Mouse (Mus musculus) MEL (cell line): Measurements from ENCODE around the gene Cmklr1.

ENCODE experiments used
- CTCF ChIP-seq, 3 experiments: IDR thresholded peaks in 2 of 3; conservative IDR thresholded peaks in 1 of 3; 2 replicates each; pipeline ENCODE4 v1.5.1; 2011 to 2012; ENCODE audit warnings: low read length in 3 of 3, low read depth in 2 of 3, mild to moderate bottlenecking in 2 of 3, improper control_type of control experiment in 1 of 3, inconsistent platforms in 1 of 3, mixed read lengths in 1 of 3, moderate library complexity in 1 of 3; ENCODE audit not compliant: control insufficient read depth in 1 of 3, insufficient read depth in 1 of 3, poor library complexity in 1 of 3, severe bottlenecking in 1 of 3
- E2F4 ChIP-seq: IDR thresholded peaks from 2 replicates; pipeline ENCODE4 v1.6.1; 2011; ENCODE audit warnings: low read depth, low read length, improper control_type of control experiment, borderline replicate concordance
- ELF1 ChIP-seq: IDR thresholded peaks from 2 replicates; pipeline ENCODE4 v1.6.1; 2014; ENCODE audit warnings: low read depth, mild to moderate bottlenecking, inconsistent platforms, low read length, improper control_type of control experiment, moderate library complexity
- EP300 ChIP-seq, 2 experiments: IDR thresholded peaks; 2 replicates each; pipeline ENCODE4 v1.6.1; 2011; ENCODE audit warnings: improper control_type of control experiment in 2 of 2, low read length in 2 of 2, low read depth in 1 of 2, mild to moderate bottlenecking in 1 of 2
- GABPA ChIP-seq: IDR thresholded peaks from 2 replicates; pipeline ENCODE4 v1.6.1; 2012; ENCODE audit warnings: low read depth, mild to moderate bottlenecking, inconsistent platforms, low read length, improper control_type of control experiment, moderate library complexity
- GATA1 ChIP-seq: IDR thresholded peaks from 2 replicates; pipeline ENCODE4 v1.6.1; 2011; ENCODE audit warnings: low read depth, low read length, improper control_type of control experiment
- HCFC1 ChIP-seq: IDR thresholded peaks from 2 replicates; pipeline ENCODE4 v1.6.1; 2012; ENCODE audit warnings: low read depth, mild to moderate bottlenecking, inconsistent platforms, low read length, improper control_type of control experiment, moderate library complexity
- JUND ChIP-seq: IDR thresholded peaks from 2 replicates; pipeline ENCODE4 v1.6.1; 2011; ENCODE audit warnings: low read depth, mild to moderate bottlenecking, improper control_type of control experiment, low read length
- MAFK ChIP-seq: IDR thresholded peaks from 2 replicates; pipeline ENCODE4 v1.6.1; 2011; ENCODE audit warnings: low read depth, mild to moderate bottlenecking, low read length, improper control_type of control experiment, borderline replicate concordance
- MAZ ChIP-seq: IDR thresholded peaks from 2 replicates; pipeline ENCODE4 v1.6.1; 2012; ENCODE audit warnings: low read depth, mild to moderate bottlenecking, inconsistent platforms, low read length, improper control_type of control experiment
- POLR2A ChIP-seq, 2 experiments: IDR thresholded peaks; 2 replicates each; pipeline ENCODE4 v1.6.1; 2011 to 2012; ENCODE audit warnings: low read length in 2 of 2, mild to moderate bottlenecking in 2 of 2, control low read depth in 1 of 2, improper control_type of control experiment in 1 of 2, low read depth in 1 of 2, moderate library complexity in 1 of 2; ENCODE audit not compliant: control insufficient read depth in 1 of 2, insufficient read depth in 1 of 2, poor library complexity in 1 of 2
- ZC3H11A ChIP-seq: IDR thresholded peaks from 2 replicates; pipeline ENCODE4 v1.6.1; 2012; ENCODE audit warnings: low read depth, mild to moderate bottlenecking, inconsistent platforms, low read length, improper control_type of control experiment
- ZKSCAN1 ChIP-seq: IDR thresholded peaks from 2 replicates; pipeline ENCODE4 v1.6.1; 2012; ENCODE audit warnings: low read depth, mild to moderate bottlenecking, inconsistent platforms, low read length, improper control_type of control experiment, moderate library complexity
- ZNF384 ChIP-seq: IDR thresholded peaks from 2 replicates; pipeline ENCODE4 v1.6.1; 2012; ENCODE audit warnings: low read depth, mild to moderate bottlenecking, inconsistent platforms, low read length, improper control_type of control experiment

- no peak for TF ChIP-seq POLR2A (IDR thresholded peaks at IDR 0.05; ENCODE audit: control insufficient read depth in 1 of 2, insufficient read depth in 1 of 2, low read depth in 1 of 2, low read length in 2 of 2, poor library complexity in 1 of 2)
- TF ChIP-seq GATA1, result no peak
- TF ChIP-seq CTCF (IDR thresholded peaks at IDR 0.05 in 2 of 3, conservative IDR thresholded peaks at IDR 0.05 in 1 of 3; ENCODE audit: control insufficient read depth in 1 of 3, insufficient read depth in 1 of 3, low read depth in 2 of 3, low read length in 3 of 3, poor library complexity in 1 of 3, severe bottlenecking in 1 of 3), result no peak
- TF ChIP-seq EP300 (IDR thresholded peaks at IDR 0.05; ENCODE audit: low read depth in 1 of 2, low read length in 2 of 2), result no peak
- no peak for TF ChIP-seq MAFK
- no peak for TF ChIP-seq ZC3H11A
- TF ChIP-seq ELF1, result no peak
- no peak for TF ChIP-seq MAZ
- no peak for TF ChIP-seq ZKSCAN1
- TF ChIP-seq HCFC1, result no peak
- TF ChIP-seq GABPA, result no peak
- no peak for TF ChIP-seq JUND
- TF ChIP-seq E2F4, result no peak
- no peak for TF ChIP-seq ZNF384
Measured at GRCm38 (mm10) chr5:113606961-113607785, 43.1 kb downstream of the Cmklr1 start.
